Mouse (Mus musculus): ENCODE data around the gene Vars. TPM values are rescaled to one million over a fixed set of nuclear protein-coding genes. Genes with fewer than 3 reads are reported as not detected.

The Vars gene
- total RNA-seq, 2 experiments from 2014 or later = 91.0 to 94.3 TPM

DNA sequence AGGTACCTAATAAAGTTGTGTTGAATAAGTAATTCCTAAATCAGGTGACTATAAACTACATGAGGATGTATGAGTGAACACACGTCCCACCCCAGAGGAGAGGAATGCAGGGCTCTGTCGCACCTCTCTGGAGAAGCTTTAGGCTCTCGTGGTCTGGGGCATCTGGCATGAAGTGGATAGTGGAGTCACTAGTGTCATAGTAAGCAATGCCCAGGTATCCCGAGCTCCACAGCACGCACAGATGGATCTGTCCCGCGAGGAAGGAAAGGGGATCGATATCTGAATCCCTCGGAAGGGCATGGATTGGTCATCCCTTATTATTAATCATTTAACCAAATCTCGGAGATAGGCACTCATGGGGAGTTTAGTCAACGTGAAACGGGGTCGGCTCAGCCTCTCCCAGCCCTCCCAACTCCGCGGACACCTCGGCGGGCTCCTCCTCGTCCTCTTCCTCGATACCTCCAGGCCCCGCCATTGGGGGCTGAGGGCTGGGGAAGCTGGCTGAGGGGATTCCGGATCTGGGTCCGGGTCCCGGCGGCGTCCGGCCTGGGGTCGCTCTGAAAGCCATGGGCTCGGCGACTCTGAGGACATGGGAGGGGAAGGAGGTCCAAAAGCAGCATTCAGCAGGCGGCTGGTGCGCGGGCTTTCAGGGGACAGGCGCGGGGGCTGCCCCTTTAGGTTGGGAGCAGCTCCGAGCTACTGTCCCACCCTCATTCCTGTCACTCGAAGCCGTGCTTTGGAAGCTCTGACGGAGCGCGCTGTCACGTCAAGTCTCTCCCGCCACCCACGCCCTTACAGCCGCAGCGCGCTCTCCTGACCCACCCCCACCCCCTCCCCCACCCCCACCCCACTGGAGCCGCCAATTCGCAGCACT, 45.3 kb downstream of the Vars start:
- intact Hi-C loops (cut with DNase I) = no loop called here
- no peak for DNase-seq

GRCm38 (mm10) chr17:35046681-35047455, 46.1 kb downstream of the Vars start, which contains the start of gene Msh5:
Gene Msh5, minus strand, starts transcription at chr17:35046745.
- peak; percentile 99 for DNase-seq
- intact Hi-C loops (cut with DNase I) = no loop called here

DNA sequence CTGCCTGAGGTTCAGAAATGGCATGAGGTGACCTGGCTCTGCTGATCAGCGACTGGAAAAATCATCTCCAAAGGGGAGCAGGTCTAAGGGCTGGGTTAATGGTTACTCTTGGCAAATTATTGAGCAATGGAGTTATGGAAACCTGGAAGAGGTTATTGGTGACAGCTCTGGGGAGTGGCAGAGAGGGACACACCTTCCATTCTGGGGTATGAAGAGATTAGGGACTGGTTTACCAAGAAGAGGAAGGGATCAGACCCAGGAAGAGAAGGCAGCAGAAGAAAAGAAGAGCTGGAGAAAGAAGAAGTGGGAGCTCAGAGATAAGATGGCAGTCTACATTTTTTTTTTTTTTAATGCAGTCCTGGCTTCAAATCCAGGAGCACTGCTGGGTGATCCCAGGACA, 46.9 kb downstream of the Vars start:
- intact Hi-C loops (cut with DNase I) = no loop called here
- no peak for DNase-seq

DNA sequence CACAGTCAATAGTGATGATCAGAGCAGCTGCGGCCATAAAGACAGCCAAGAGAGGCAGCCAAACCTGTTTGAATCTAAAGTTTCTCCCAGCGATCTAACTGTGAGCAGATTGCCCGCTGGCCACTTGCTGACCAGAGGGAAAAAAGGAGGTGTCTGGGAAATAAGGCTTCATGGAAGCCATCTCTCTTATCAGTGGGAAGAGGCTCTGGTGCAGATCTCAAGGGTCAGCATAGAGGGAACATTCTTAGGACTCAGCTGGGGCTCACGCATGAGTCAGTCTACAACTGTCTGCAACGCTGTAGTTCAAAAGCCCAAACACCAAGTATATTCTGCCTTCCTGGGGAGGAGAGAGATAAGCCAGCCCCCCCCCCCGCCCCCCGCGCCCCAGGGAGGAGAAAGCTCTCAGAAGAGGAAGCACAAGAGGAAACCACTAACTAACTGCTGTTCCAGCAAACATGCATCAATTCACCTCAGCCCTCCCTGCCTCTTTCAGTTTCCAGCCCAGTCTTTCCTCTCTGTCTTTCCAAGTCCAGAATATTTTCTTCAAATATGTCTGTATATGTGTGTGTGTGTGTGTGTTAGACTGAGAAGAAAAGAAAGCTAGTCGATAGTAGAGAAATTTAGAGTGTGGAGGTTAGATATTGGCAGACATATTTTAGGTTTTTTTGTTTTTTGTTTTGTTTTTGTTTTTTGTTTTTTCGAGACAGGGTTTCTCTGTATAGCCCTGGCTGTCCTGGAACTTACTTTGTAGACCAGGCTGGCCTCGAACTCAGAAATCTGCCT, 47.6 kb downstream of the Vars start:
- no peak for DNase-seq
- intact Hi-C loops (cut with DNase I) = no loop called here

GRCm38 (mm10) chr17:35048932-35049440, 48.2 kb downstream of the Vars start:
- intact Hi-C loops (cut with DNase I) = no loop called here
- no peak for DNase-seq

DNA sequence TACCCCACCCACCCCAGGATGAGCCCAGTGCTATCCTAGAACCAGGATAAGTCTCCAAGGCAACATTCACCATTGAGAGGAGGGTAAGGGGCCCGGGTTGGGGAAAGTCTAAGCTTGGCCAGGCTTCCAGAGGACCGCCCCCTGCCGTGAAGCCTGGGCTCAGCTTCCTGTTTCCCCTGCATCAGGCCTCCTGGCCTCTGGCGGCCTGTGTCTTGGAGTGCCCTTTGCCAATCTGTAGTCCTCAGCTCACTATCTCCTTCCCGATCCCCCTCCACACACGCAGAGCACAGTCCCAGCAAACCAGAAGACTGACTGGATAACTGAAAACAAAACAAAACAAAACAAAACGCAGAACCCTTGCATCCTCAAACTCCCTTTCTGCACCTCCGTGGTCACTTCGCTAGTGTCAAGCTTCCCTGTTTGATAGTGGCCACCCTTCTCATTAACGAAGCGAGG, 48.8 kb downstream of the Vars start, which contains the start of gene Clic1:
Gene Clic1 (plus strand): TSS at position 406 of the 456 bp plus-strand sequence.
- intact Hi-C loops (cut with DNase I) = no loop called here
- DNase-seq = peak; percentile 76

GRCm38 (mm10) chr17:35050126-35050750, 49.5 kb downstream of the Vars start:
- intact Hi-C loops (cut with DNase I) = no loop called here
- DNase-seq = peak; percentile 61

DNA sequence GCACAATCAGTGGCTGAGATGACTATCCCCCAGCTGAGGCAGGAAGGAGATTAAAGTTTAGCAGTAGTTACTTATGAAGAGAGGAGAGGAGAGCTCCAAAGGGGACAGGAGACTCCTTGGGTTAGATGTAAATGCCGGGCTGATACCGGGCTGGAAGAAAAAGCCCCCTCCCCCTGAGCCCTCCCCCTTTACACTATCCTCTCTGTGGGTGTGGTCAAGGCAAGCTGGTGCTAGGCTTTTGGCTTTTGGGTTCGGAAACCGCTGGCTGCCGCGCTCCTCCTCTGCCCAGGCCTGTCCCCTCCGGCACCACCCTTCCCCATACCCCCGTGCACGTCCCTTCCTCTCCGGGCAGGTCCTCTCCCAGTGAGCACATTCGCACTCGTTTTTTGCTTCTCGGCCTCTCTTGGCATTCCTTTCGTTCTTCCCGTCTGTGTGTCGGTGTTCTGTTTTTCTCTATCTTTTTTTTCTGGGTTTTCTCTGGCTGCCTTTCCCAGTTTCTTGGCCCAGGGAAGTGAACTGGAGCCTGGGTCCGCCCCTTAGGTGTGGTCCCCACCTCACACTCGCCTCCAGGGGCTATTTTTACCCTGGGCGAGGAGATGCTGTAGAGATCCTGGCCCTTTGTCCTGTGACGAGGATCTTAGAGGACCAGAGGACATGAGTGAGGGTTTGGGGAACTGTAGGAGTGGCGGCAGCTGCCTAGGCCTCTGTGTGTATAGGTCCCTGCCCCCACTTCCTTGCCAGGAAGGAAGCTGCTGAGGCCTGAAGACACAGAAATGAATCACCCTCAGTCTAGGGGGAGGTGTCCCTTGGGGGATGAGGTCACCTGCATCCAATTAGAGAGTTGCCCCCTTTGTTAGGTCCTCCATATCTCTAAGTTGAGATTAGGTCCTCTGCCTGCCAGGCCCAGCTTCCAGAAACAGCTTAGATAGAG, 50.6 kb downstream of the Vars start:
- DNase-seq = peak; percentile 86
- intact Hi-C loops (cut with DNase I) = no loop called here

DNA sequence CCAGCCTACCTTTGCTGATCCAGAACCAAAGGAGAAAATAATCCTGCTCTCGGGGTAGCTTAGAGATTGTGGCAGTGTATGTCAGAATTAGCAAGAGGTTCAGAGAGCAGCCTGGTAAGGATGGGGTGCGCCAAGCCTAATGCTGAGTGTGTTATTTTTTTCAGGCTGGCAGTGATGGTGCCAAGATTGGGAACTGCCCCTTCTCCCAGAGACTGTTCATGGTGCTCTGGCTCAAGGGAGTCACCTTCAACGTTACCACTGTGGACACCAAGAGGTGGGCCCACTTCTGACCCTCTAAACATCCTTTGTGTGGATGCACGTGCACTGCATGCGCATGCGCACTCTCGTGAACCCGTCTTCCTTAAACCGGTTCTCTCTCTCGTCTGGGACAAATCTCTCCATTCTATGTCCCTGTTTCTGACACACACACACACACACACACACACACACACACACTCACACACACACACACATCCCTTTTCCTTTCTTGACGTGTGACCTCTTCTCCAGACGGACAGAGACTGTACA, 51.5 kb downstream of the Vars start:
- intact Hi-C loops (cut with DNase I) = no loop called here
- DNase-seq = no peak

DNA sequence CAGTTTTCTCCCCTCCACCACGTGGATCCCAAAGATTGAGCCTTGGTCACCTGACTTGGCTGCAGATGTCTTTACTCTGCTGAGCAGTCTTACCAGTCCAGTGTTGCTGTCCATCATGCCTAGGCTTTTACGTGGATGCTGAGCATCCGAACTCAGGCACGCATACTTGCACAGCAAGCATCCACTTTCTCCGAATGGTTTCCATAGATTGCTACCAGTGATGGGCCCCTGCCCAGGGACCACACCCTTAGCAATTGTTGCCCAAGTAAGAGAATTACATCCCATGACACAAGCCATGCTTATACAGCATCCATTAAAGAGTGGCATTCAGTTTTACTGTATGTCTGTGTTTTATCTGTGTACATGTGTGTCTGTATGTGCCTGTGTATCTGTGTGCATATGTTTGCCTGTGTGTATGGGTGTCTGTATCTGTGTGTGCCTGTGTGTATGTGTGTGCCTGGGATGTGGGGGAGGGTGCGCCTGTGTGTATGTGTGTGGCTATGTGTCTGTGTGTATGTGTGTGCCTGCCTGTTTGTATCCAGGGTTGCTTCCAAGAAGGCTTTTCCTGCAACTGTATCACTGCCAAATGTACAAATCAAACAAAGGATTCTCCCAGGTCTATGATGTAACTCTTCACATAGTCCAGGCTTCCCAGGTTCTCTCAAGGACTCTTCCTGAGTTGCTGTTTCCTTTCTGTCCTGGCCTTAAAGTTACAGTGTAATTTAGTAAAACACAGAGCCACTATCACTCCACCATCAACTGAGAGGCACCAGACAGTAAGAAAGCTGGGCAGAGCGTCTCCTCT, 55.1 kb downstream of the Vars start:
- intact Hi-C loops (cut with DNase I) = no loop called here
- no peak for DNase-seq

DNA sequence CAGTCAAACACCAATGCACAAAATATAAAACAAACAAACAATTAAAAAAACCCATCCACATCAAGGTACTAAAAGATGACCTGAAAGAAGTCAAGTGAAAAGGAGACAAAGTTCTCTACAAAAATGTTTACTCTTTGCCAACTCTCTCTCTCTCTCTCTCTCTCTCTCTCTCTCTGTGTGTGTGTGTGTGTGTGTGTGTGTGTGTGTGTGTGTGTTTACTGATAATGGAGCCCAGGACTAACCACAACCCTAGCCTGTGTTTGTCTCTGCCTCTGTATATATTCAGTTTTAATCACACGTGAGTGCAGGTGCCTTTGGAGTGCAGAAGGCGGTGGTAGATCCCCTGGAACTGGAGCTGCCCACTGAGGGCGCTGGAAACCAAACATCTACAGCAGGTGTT, 56.3 kb downstream of the Vars start:
- no peak for DNase-seq
- intact Hi-C loops (cut with DNase I) = no loop called here

DNA sequence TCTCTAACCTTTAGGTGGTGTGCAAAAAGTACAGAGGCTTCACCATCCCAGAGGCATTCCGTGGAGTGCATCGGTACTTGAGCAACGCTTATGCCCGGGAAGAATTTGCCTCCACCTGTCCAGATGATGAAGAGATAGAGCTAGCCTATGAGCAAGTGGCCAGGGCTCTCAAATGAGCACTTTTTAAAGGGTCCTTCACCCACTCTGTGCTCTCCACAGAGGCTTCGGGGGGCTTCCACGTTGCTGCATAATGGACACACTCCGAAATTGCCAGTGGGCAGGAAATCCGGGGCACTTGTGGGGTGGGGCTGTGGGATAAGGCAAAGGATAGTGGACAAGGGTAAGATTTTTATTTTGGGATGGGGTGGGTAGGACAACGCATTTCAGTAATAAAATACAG, 57.5 kb downstream of the Vars start:
- intact Hi-C loops (cut with DNase I) = no loop called here
- no peak for DNase-seq

DNA sequence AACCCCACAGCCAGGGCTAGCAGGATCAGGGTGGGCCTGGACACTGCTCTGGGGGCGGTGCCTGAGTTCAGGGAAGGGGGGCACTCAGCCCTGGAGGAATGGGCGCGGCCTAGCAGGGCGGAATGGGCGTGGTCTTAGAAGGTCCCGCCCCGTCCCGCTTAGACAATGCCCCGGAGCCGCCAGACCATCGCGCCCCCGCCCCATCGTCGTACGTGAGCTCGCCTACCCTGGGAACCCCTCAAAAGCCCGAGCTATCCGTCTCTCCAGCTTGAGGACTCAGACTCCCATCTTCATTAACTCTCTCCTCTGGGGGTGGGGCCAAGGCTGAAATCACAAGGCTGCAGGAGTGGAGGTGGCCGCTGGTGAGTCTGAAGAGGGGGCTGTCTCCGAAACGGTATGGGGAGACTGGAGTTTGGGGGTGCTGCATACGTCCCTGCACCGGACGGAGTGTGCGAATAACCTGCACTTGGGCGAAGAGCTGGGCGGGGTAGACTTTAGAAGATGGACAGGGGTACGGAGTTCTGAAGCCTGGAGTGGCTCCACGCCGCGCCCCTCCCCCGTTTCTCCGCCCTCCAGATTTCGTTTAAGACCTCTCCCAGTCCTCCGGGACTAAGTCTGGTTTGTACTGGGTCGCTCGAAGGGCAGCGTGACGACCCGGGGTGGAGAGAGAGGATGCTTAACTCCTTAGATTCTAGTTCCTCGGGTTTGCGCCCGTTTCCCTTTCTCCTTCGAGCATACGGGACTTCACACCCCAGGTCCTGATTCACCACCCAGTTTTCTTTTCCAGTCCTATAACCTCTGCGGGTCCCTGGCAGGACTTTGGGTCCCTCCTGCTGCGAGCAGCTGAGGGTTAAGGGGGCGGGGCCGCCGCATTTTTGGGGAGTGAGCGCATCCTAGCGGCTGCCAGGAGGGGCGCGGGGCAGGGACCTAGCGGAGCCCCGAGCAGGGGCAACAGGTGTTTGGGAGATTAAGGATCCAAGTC, 58.4 kb downstream of the Vars start, which contains the start of gene Ddah2:
Gene Ddah2 (plus strand): TSS at position 125 of the 982 bp plus-strand sequence.
- intact Hi-C loops (cut with DNase I) = loop anchor here (1.0 kb wide), 1 partner anchor 38 kb away; no protein-coding TSS in a partner anchor
- DNase-seq = peak; percentile 97

DNA sequence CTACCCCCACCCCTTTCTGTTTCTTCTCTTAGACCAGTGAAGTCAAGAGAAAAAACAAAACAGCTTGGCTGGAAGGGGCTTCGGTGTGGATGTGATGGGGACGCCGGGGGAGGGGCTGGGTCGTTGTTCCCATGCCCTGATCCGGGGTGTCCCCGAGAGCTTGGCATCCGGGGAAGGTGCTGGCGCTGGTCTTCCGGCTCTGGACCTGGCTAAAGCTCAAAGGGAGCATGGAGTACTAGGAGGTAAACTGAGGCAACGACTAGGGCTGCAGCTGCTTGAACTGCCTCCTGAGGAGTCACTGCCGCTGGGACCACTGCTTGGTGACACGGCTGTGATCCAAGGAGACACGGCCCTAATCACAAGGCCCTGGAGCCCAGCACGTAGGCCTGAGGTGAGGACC, 59.3 kb downstream of the Vars start:
- no peak for DNase-seq
- intact Hi-C loops (cut with DNase I) = no loop called here

DNA sequence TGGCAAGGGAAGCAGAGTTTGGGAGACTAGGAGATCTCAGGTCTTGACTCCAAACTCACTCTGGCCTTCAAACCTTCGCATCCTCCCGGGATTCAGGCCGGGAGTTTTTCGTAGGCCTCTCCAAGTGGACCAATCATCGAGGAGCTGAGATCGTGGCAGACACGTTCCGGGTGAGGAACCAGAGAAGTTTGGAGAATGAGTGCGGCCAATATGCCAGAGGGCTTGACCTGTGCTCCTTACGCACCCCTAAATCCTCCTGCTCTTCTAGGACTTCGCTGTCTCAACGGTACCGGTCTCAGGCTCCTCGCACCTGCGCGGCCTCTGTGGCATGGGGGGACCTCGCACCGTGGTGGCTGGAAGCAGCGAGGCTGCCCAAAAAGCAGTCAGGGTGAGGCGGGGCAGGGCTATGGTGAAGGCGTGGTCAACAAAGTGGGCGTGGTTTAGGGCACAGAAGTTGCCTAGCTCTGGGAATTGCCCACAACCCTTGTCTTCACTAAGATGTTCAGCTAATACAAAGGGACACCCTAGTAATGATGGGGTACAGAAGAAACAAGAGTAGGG, 60.0 kb downstream of the Vars start:
- intact Hi-C loops (cut with DNase I) = no loop called here
- DNase-seq = no peak

DNA sequence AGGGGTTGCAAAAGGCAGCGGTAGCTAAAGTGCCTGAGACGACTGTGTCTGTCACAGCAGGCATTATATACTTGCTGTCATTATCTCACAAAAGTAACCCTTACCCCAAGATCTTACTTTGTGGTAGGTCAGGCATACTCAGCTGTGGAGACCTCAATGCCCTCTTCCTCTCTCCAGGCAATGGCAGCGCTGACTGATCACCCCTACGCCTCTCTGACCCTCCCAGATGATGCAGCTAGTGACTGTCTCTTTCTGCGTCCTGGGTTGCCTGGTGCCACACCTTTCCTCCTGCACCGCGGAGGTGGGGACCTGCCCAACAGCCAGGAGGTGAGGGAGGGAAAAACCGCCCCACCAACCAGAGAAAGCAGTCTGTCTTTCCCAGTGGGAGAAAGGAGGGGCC, 60.5 kb downstream of the Vars start:
- intact Hi-C loops (cut with DNase I) = no loop called here
- DNase-seq = no peak
